Mouse (Mus musculus) heart, embryonic 10.5 days (tissue): ENCODE measurements at regions not wholly inside any gene's neighbourhood (a gene's known extent, or its start where the extent isn't known, plus 50 kb on each side); places are given as distances from the start of the nearest gene placed in this dataset.

ENCODE experiments used
- DNase-seq: peaks from one replicate; pipeline ENCODE4 v3.0.0-alpha.2; 2017; ENCODE audit warnings: low spot score
- H3K27ac ChIP-seq: fragments of 300-500 bp; sonication (generic); 2 replicates; pipeline ENCODE4 v1.5.1; 2016; ENCODE audit warnings: mild to moderate bottlenecking
- H3K27me3 ChIP-seq: fragments of 300-500 bp; sonication (generic); 2 replicates; pipeline ENCODE4 v1.6.1; 2016; ENCODE audit warnings: mild to moderate bottlenecking; ENCODE audit not compliant: poor library complexity, insufficient read depth, severe bottlenecking
- H3K36me3 ChIP-seq: fragments of 300-500 bp; sonication (generic); 2 replicates; pipeline ENCODE4 v1.6.1; 2016; ENCODE audit warnings: mild to moderate bottlenecking, moderate library complexity
- H3K4me1 ChIP-seq: fragments of 300-500 bp; sonication (generic); 2 replicates; pipeline ENCODE4 v1.6.1; 2016; ENCODE audit warnings: mild to moderate bottlenecking
- H3K4me3 ChIP-seq: fragments of 300-500 bp; sonication (generic); 2 replicates; pipeline ENCODE4 v1.5.1; 2016; ENCODE audit warnings: mild to moderate bottlenecking, moderate library complexity
- H3K9me3 ChIP-seq: fragments of 300-500 bp; sonication (generic); 2 replicates; pipeline ENCODE4 v1.6.1; 2016; ENCODE audit warnings: mild to moderate bottlenecking, moderate library complexity
- WGBS: fragments of 180-500 bp; shearing (Covaris S2); methylation state at CpG from one replicate; pipeline ENCODE4 v1.1.7; 2016; 5-methylcytosine and 5-hydroxymethylcytosine counted together

DNA sequence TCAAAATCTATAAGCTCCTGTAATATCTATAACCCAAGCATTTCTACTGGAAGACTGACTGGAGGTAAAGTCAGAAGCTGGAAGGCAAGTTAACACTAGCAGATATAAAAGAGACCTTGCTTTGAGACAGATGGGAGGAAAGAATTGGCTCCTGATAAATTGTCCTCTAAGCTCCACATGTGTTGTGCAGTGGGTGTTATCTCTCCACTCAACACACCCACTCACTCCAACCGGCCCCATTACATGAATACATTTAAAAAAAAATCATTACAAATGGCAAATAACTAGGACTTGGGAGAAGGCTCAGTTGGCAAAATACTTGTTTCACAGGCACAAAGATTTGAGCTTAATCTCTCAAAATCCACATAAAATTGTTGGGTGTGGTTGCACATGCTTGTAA, 304.4 kb downstream of the Btg1 start:
- Histone ChIP-seq H3K4me3 (no peak overlapping the region), H3K9me3 (0 out of 2 replicates have a peak, but pooled peaks cover 7% of the 10 kb centered on the region), H3K4me1 (no peaks in the 10 kb centered on the region), H3K27ac (no peak overlapping the region), H3K27me3 (no peaks in the 10 kb centered on the region), H3K36me3 (0 out of 2 replicates have a peak, but pooled peaks cover 7% of the 10 kb centered on the region)
- no peak for DNase-seq
- WGBS, result 65% methylated on average over 1 of the region's 1 CpGs

DNA sequence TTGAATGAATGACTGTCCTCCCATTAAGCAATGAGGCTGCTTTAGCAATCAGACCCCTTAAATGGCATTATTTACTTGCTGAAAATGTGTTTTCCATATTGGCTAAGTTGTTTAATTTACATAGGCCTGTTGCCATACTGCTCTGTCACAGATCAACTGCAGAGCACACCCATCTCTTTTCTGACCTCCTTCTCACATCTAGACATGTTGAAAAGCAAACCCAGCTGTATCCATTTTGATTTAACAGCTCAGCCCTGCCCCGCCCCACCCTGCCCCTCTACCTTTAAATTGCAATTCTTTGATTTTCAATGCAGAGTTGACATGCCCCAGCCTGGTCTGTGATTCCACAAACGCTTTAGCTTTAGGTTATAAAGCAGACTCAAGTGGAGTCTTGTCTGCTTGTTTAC, 307.5 kb downstream of the Btg1 start:
- no peaks in the 10 kb centered on the region for H3K27me3 ChIP-seq
- 75% methylated on average over 2 of the region's 2 CpGs for WGBS
- no peaks in the 10 kb centered on the region for H3K36me3 ChIP-seq
- no peak overlapping the region for H3K27ac ChIP-seq
- H3K4me1 ChIP-seq, result no peaks in the 10 kb centered on the region
- H3K4me3 ChIP-seq, result no peak overlapping the region
- no peak for DNase-seq
- no peaks in the 10 kb centered on the region for H3K9me3 ChIP-seq

DNA sequence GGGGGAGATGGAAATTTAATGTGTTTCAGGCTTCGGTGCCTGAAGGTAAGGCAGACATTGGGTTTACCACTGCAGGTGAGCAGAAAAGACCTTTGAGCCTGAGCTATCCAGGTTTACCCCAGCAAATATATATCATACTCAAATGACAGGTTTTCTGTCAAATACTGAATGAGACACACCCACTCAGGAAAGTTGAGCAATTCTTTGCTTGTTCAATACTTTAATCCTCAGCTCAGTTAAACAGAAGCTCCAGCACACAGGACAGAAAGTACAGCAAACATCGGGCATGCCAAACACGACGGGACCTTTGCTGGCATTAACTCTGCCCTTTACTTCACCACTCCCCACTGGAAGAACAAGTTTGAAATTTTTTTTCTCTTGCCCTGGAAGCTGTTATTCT, 307.9 kb downstream of the Btg1 start:
- H3K27me3 ChIP-seq, result no peaks in the 10 kb centered on the region
- no peak overlapping the region for H3K27ac ChIP-seq
- no peaks in the 10 kb centered on the region for H3K4me1 ChIP-seq
- WGBS, result 85% methylated on average over 4 of the region's 4 CpGs
- no peak for DNase-seq
- H3K36me3 ChIP-seq, result no peaks in the 10 kb centered on the region
- no peak overlapping the region for H3K4me3 ChIP-seq
- no peaks in the 10 kb centered on the region for H3K9me3 ChIP-seq

DNA sequence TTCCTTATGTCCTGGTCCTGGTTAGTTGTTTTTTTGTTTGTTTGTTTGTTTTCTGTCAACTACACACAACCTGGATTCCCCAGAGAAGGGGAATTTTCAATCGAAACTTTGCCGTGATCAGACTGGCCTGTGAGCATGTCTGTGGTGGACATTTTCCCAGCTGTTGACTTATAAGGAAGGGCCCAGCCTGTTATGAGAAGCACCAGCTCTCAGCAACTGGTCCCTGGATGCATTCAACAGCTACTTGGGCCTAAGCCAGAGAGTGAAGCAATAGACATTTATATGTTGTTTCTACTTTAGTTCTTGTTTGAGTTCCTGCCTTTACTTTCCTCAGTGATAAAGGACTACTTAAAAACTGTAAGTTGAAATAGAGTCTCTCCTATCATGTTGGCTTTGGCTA, 309.0 kb downstream of the Btg1 start:
- Histone ChIP-seq H3K4me3 (no peak overlapping the region), H3K27me3 (no peaks in the 10 kb centered on the region), H3K4me1 (no peaks in the 10 kb centered on the region), H3K9me3 (no peaks in the 10 kb centered on the region), H3K36me3 (no peaks in the 10 kb centered on the region), H3K27ac (no peak overlapping the region)
- no peak for DNase-seq
- 93% methylated on average over 2 of the region's 2 CpGs for WGBS

DNA sequence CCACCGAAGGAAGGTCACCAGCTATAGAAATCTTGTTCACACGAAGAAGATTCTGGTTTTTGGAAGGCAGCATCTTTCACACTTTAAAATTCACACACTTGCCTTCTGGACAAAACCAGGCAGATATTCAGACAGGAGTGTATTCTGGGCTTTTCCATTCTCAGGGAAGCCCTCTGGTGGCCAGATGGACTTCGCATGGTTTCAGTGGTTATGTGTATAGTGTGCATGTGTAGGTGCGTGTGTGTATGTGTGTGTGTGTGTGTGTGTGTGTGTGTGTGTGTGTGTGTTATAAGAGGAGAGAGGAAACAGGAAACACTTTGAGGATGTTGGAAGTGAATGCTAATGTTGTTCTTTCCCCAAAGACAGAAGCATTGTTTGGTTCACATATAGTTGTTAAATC, 317.9 kb downstream of the Btg1 start:
- Histone ChIP-seq H3K4me3 (no peak overlapping the region), H3K9me3 (no peaks in the 10 kb centered on the region), H3K27me3 (no peaks in the 10 kb centered on the region), H3K4me1 (no peaks in the 10 kb centered on the region), H3K27ac (no peak overlapping the region), H3K36me3 (no peaks in the 10 kb centered on the region)
- WGBS, result 79% methylated on average over 4 of the region's 4 CpGs
- peak; percentile 75 for DNase-seq

DNA sequence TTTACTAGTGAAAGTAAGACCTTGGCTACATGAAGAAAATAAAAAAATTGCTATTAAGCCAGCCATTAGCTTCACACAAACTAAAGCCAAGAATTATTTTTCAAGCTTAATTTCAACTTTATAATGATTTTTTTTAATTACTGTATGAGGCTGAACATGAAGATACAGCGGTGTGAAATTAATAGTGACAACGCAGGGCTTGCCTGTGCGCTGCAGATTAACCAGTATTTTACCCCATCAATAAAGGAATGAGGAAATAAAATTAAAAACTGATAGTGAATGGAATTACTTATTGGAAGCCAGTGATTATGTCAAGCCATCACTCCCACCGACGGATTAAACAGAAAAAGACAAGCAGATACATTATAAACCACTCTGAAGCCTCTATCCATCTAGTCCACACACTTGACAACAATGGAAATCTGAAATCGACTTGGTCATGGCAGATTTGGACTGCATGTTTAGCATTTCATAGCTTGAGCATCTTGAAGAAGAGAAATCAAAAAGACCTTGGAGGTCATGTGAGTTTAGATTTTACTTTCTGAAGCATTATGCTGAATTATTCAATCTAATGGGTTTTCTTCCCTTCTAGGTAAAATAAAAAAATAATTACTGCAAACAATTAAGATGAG, 324.2 kb downstream of the Btg1 start:
- no peaks in the 10 kb centered on the region for H3K9me3 ChIP-seq
- DNase-seq, result no peak
- H3K27ac ChIP-seq, result no peak overlapping the region
- H3K4me3 ChIP-seq, result no peak overlapping the region
- no peaks in the 10 kb centered on the region for H3K27me3 ChIP-seq
- H3K4me1 ChIP-seq, result no peaks in the 10 kb centered on the region
- no peaks in the 10 kb centered on the region for H3K36me3 ChIP-seq
- 88% methylated on average over 6 of the region's 6 CpGs for WGBS

DNA sequence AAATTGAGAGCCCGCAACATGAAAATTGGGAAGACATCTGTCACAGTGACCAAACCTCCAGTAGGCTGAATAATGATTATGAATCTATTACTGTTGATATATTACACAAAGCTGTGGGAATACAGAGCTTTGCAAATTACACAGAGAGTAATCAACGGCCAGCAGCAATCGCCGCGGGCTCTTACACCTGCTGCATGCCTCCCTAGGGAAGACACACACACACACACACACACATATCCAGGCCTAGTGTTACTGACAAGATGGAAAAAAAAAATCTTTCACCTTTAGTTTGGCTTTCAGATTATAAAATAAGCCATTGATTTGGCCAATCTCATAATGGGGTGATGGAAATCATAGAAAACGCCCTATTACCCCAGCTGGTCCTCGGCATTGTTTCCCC, 327.4 kb downstream of the Btg1 start:
- H3K36me3 ChIP-seq, result no peaks in the 10 kb centered on the region
- no peaks in the 10 kb centered on the region for H3K4me1 ChIP-seq
- no peaks in the 10 kb centered on the region for H3K27me3 ChIP-seq
- 94% methylated on average over 7 of the region's 7 CpGs for WGBS
- no peak for DNase-seq
- no peaks in the 10 kb centered on the region for H3K9me3 ChIP-seq
- H3K27ac ChIP-seq, result no peak overlapping the region
- H3K4me3 ChIP-seq, result no peak overlapping the region

DNA sequence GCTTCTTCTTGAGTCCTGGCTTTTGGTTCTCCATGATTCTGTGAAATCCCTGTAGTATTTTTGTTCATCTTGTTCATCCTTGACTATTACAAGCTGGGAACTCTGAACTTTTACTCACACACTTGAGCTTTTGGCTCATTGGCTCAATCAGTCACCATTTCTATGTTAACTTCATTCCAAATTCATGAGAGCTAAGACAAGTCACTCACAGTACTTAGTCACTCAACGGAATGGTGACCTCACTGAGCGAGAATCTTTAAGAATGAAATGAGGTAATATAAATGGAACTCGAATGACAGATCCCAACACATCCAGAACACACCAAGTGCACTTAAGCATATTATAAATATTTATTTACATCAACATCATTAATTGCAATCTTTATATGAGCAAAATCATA, 331.2 kb downstream of the Btg1 start:
- Histone ChIP-seq H3K9me3 (no peaks in the 10 kb centered on the region), H3K4me1 (no peaks in the 10 kb centered on the region), H3K27ac (no peak overlapping the region), H3K27me3 (no peaks in the 10 kb centered on the region), H3K36me3 (no peaks in the 10 kb centered on the region), H3K4me3 (no peak overlapping the region)
- no peak for DNase-seq
- 81% methylated on average over 3 of the region's 3 CpGs for WGBS

DNA sequence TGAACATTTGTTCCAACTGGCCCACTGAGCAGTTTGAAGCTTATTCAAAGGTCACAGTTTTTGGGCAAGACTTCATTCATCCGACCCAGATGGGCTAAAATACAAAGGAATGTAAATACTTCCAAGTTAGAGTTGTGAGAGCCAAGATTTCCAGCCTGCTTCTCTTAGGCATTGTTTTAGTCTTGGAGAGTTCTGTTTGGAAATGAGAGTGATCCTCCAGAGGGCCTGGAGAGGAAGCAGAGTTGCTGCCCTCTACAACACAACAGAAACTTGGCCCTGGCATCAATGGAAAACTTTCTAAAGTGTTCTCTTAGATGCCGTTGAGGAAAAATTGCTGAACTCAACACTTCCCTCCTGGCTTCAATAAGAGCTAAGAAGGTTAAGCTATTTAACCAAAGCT, 332.1 kb downstream of the Btg1 start:
- Histone ChIP-seq H3K27me3 (no peaks in the 10 kb centered on the region), H3K27ac (no peak overlapping the region), H3K4me1 (no peaks in the 10 kb centered on the region), H3K4me3 (no peak overlapping the region), H3K9me3 (no peaks in the 10 kb centered on the region), H3K36me3 (no peaks in the 10 kb centered on the region)
- WGBS, result 74% methylated on average over 2 of the region's 2 CpGs
- no peak for DNase-seq

DNA sequence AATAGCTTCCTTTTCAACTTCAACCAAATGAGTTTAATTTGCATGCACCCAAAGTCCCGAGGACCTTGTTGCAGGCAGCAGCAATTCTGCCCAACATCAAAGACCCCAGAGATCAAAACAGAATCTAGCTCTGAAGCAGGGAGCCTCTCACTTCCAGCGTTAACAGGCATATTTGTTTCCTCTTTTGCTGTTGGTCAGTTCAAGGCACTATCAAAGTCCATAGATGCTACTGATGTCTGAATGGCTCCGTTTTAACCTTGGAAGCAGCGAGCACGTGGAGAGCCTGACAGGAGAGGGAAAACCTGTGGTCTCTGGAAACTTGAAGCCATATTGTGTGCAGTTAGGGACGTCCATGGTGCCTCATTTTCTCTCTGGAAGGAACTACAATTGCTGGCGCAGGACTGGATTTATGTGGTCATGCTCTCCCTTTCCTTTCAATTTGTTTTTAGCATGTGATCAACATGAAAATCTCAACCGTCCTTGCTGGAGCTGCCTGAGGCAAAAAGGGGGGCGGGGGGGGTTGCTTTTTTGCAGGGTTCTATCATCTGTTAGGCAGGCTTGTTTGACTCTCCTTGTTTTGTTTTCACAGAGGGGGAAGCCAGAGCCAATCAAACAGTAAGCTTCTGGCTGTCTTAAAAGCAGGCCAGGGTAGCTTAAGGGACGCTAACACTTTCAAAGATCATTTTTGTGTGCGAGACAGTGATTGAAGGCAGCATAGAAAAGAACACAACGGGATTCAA, 338.4 kb downstream of the Btg1 start:
- Histone ChIP-seq H3K27ac (no peak overlapping the region), H3K36me3 (no peaks in the 10 kb centered on the region), H3K27me3 (no peaks in the 10 kb centered on the region), H3K4me1 (no peaks in the 10 kb centered on the region), H3K4me3 (no peak overlapping the region), H3K9me3 (no peaks in the 10 kb centered on the region)
- 46% methylated on average over 12 of the region's 12 CpGs for WGBS
- no peak for DNase-seq

DNA sequence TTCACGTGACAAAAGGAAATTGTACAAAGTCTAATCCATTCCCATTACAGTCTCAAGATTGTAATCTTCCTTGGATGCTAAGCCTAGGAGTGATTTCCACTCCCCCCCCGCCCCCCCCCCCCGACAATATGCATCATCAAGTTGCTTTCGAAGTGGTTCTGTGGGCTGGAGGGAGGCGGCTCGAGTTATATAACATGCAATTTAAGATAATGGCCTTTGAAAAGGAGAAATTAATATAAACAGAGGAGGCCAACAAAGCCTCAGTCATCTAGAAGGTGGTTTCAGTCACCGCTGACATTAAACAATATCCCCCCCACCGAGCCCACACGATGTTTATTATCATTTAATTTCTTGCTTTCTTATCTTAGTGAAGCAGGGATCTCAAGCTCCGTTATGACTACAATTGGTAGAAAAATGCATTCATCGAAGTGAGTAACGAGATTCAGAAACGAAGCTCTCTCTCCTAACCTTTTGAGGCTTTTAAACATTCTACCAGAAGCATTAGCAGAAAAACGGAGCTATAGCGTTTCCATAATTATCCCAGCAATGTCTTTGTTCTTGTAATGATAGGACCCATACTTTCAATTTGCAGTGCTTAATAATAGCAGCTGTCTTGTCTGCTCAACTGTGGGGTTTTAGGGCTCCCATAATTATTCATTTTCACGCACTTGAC, 339.1 kb downstream of the Btg1 start:
- Histone ChIP-seq H3K9me3 (no peaks in the 10 kb centered on the region), H3K4me3 (no peak overlapping the region), H3K4me1 (no peaks in the 10 kb centered on the region), H3K27me3 (no peaks in the 10 kb centered on the region), H3K36me3 (no peaks in the 10 kb centered on the region), H3K27ac (no peak overlapping the region)
- 64% methylated on average over 16 of the region's 16 CpGs for WGBS
- no peak for DNase-seq

DNA sequence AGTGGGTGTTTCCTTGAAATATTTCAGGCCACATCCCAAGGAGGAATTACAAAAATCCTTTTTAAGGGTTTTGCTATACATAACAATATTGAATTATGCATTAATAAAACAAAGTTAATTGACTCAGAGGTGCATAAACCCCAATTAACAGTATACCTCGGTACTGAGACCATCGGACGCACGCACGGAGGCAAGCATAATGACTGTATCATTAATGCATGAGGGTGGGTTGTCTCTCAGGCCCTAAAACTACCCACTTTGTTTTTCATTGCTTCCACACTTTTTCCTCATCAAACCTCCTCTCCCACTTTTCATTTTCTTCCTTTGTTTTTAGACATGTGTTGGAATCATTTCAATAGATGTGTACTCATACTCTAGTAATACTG, 339.6 kb downstream of the Btg1 start:
- Histone ChIP-seq H3K9me3 (no peaks in the 10 kb centered on the region), H3K36me3 (no peaks in the 10 kb centered on the region), H3K4me3 (no peak overlapping the region), H3K27me3 (no peaks in the 10 kb centered on the region), H3K4me1 (no peaks in the 10 kb centered on the region), H3K27ac (no peak overlapping the region)
- 95% methylated on average over 5 of the region's 5 CpGs for WGBS
- no peak for DNase-seq

DNA sequence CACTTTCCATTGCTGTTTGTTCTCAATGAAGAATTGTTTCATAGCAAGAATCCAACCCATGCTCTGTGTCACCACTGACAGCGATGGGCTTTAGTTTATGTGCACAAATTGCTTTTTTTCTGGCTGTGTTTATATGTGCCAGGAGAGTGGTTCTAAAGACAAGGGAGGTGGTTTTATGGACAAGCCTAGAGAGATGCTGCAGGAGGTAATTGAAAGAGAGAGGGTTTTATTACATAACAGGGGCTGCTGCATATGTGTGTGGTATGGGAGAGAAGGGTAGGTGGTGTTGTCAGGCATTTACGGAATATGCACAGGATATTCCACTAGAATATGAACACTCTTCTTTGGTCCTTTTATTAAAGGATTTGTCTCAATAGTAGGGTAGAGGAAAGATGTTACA, 340.2 kb downstream of the Btg1 start:
- 78% methylated on average over 2 of the region's 2 CpGs for WGBS
- H3K27ac ChIP-seq, result no peak overlapping the region
- no peaks in the 10 kb centered on the region for H3K9me3 ChIP-seq
- no peaks in the 10 kb centered on the region for H3K4me1 ChIP-seq
- no peaks in the 10 kb centered on the region for H3K36me3 ChIP-seq
- no peak for DNase-seq
- H3K27me3 ChIP-seq, result no peaks in the 10 kb centered on the region
- H3K4me3 ChIP-seq, result no peak overlapping the region
